In genomic region chr1:131516588-131516987, GRCm38 (mm10) we compare ENCODE assay signal across 16 mouse cellular contexts.
"Had no signal": no experiment of that assay in that cellular context is flagged by ENCODE, and none has a peak within 500 bp of the region (broad histone marks: within the 10 kb centered on the region; RNA-seq: fewer than 3 reads in every experiment).

No protein-coding gene starts in this region.

- H3K4me1 ChIP-seq: stomach, embryonic 15.5 days had no signal

- H3K27ac ChIP-seq: neural tube, embryonic 13.5 days; neural tube, embryonic 15.5 days; stomach, embryonic 15.5 days; stomach, postnatal 0 days had no signal

- H3K27me3 ChIP-seq: neural tube, embryonic 13.5 days; neural tube, embryonic 15.5 days; stomach, embryonic 15.5 days had no signal

- H3K36me3 ChIP-seq: neural tube, embryonic 13.5 days; neural tube, embryonic 15.5 days; stomach, embryonic 15.5 days had no signal

- DNase-seq: retina, postnatal 1 day; right cerebral cortex, adult 18-20 months; right cerebral cortex, postnatal 14 days; right cerebral cortex, postnatal 25 days; right cerebral cortex, postnatal 4 days; spleen, adult 18-20 months; thymus, adult 18-20 months; thymus, adult 2 months; thymus, postnatal 14 days; thymus, postnatal 25 days; thymus, postnatal 36 days; thymus, postnatal 4 days had no signal

- H3K4me3 ChIP-seq: neural tube, embryonic 13.5 days; neural tube, embryonic 15.5 days; stomach, embryonic 15.5 days had no signal

- H3K9ac ChIP-seq: neural tube, embryonic 13.5 days; neural tube, embryonic 15.5 days; stomach, embryonic 15.5 days had no signal

- H3K9me3 ChIP-seq: neural tube, embryonic 13.5 days; neural tube, embryonic 15.5 days; stomach, embryonic 15.5 days had no signal
